Mouse (Mus musculus) layer of hippocampus, adult 9-10 months (tissue): ENCODE data around the gene Nbl1.
A peak's percentile ranks its signal among the peaks of the same experiment; 100 is the strongest.

Experiments
- DNase-seq: peaks from one replicate; pipeline ENCODE4 v3.0.0; 2022; ENCODE audit warnings: low spot score

Gene Nbl1

GRCm38 (mm10) chr4:139100326-139100725 lies 7.5 kb upstream of the Nbl1 start:
- DNase-seq: no peak

- DNase-seq: no peak
These were observed 3.4 kb upstream of the Nbl1 start for GRCm38 (mm10) chr4:139096201-139096600.

GRCm38 (mm10) chr4:139095406-139095805 lies 2.6 kb upstream of the Nbl1 start:
- DNase-seq: no peak

- no peak for DNase-seq
These were observed 370 bp upstream of the Nbl1 start for GRCm38 (mm10) chr4:139093196-139093530.

- DNase-seq: no peak
These were observed 1.1 kb downstream of the Nbl1 start for GRCm38 (mm10) chr4:139091478-139092355.

- no peak for DNase-seq
These were observed 1.7 kb downstream of the Nbl1 start for GRCm38 (mm10) chr4:139091066-139091465.

- DNase-seq: no peak
These were observed 2.4 kb downstream of the Nbl1 start for GRCm38 (mm10) chr4:139090303-139090940.

GRCm38 (mm10) chr4:139088982-139089671 lies 3.7 kb downstream of the Nbl1 start:
- DNase-seq: no peak

GRCm38 (mm10) chr4:139086984-139087383 lies 5.8 kb downstream of the Nbl1 start:
- DNase-seq: no peak

GRCm38 (mm10) chr4:139086037-139086436 lies 6.8 kb downstream of the Nbl1 start:
- DNase-seq: peak; percentile 84

- no peak for DNase-seq
These were observed 7.5 kb downstream of the Nbl1 start for GRCm38 (mm10) chr4:139085337-139085736.

GRCm38 (mm10) chr4:139082790-139083564 lies 9.8 kb downstream of the Nbl1 start:
- no peak for DNase-seq

GRCm38 (mm10) chr4:139081270-139081931 lies 11.4 kb downstream of the Nbl1 start:
- no peak for DNase-seq

- no peak for DNase-seq
These were observed 12.5 kb downstream of the Nbl1 start for GRCm38 (mm10) chr4:139080259-139080658.

- no peak for DNase-seq
These were observed 13.4 kb downstream of the Nbl1 start for GRCm38 (mm10) chr4:139079439-139079838.

GRCm38 (mm10) chr4:139078726-139079125 lies 14.1 kb downstream of the Nbl1 start:
- DNase-seq: no peak

GRCm38 (mm10) chr4:139078313-139078712 lies 14.5 kb downstream of the Nbl1 start:
- no peak for DNase-seq

GRCm38 (mm10) chr4:139075915-139076314 lies 16.9 kb downstream of the Nbl1 start:
- no peak for DNase-seq

GRCm38 (mm10) chr4:139075041-139075711 lies 17.6 kb downstream of the Nbl1 start, which contains the start of gene Htr6:
Htr6 (minus strand) TSS chr4:139075570.
- DNase-seq: no peak

GRCm38 (mm10) chr4:139074060-139074459 lies 18.7 kb downstream of the Nbl1 start:
- no peak for DNase-seq

GRCm38 (mm10) chr4:139068287-139068686 lies 24.5 kb downstream of the Nbl1 start:
- no peak for DNase-seq
